Mouse (Mus musculus) forebrain, embryonic 12.5 days (tissue): ENCODE measurements around the gene Mnat1. TPM values are rescaled to one million over a fixed set of nuclear protein-coding genes. Genes with fewer than 3 reads are reported as not detected.

Experiments
- ATAC-seq: fragments of 200-750 bp; cut with Nextera tagmentation; 2 replicates; pipeline ENCODE4 v1.8.0; 2017; ENCODE audit warnings: moderate TSS enrichment; ENCODE audit not compliant: low FRiP score
- H3K27ac ChIP-seq: fragments of 300-500 bp; sonication (generic); 2 replicates; pipeline ENCODE4 v1.5.1; 2016; ENCODE audit warnings: mild to moderate bottlenecking
- H3K27me3 ChIP-seq: fragments of 300-500 bp; sonication (generic); 2 replicates; pipeline ENCODE4 v1.6.1; 2016; ENCODE audit warnings: mild to moderate bottlenecking
- H3K36me3 ChIP-seq: fragments of 300-500 bp; sonication (generic); replicated peaks from 2 replicates; pipeline ENCODE4 v1.6.1; 2016; ENCODE audit warnings: mild to moderate bottlenecking
- H3K4me1 ChIP-seq: fragments of 300-500 bp; sonication (generic); 2 replicates; pipeline ENCODE4 v1.6.1; 2016
- H3K4me2 ChIP-seq: fragments of 300-500 bp; sonication (generic); 2 replicates; pipeline ENCODE4 v1.6.1; 2016; ENCODE audit warnings: mild to moderate bottlenecking, moderate library complexity
- H3K4me3 ChIP-seq: fragments of 300-500 bp; sonication (generic); replicated peaks from 2 replicates; pipeline ENCODE4 v1.5.1; 2016; ENCODE audit warnings: mild to moderate bottlenecking
- H3K9ac ChIP-seq: fragments of 300-500 bp; sonication (generic); 2 replicates; pipeline ENCODE4 v1.6.1; 2016; ENCODE audit warnings: mild to moderate bottlenecking
- H3K9me3 ChIP-seq: fragments of 300-500 bp; sonication (generic); 2 replicates; pipeline ENCODE4 v1.6.1; 2016
- WGBS: fragments of 180-500 bp; shearing (Covaris S2); methylation state at CpG from one replicate; pipeline ENCODE4 v1.1.7; 2016; 5-methylcytosine and 5-hydroxymethylcytosine counted together
- polyA plus RNA-seq: library from polyadenylated mRNA; unstranded; fragments of >200 nt; fragmentation: Nextera tagmentation; extraction: Ambion mirVana; gene quantifications from 2 replicates; pipeline ENCODE4 v1.2.1, GENCODE M21; 2016

Gene Mnat1
- polyA plus RNA-seq, 1 experiment from 2014 or later = 26.7 TPM

DNA sequence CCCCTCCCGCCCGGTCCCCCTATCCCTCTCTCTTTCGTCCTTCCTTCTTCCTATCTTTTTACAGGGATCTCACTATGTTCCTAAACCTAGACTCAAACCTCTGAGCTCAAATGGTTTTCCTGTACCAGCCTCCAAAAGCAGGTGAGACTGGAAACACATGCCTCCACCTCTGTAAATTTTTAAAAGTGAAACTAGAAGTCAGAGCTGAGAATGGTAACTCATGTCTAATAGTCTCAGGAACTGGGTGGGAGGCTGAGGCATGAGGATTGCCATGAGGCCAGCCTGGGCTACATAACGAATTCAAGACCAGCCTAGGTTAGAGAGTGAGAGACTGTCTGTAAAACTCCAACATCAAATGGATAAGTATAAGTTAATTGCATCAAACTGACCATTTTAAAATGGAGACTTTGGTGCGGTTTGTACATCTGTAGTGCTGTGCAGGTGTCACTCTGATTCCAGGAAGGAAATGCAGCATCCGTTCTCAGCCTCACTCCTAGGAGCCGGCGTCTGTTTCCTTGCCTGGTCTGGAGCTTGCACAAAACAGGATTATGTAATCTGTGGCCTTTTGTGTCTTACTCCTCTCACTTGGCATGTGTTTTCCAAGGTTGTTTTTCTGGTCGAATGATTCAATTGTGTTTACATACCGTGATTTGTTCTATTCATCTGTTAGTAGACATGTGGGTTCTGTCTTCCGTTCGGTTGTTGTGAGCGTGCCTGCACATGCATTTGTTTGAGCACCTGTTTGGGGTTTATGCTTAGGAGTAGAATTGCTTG, 39.1 kb downstream of the Mnat1 start:
- no peaks in the 10 kb centered on the region for H3K36me3 ChIP-seq
- H3K4me2 ChIP-seq = no peak overlapping the region
- peaks cover 8% of the 10 kb centered on the region; the same call in 1 of the 2 replicates for H3K9me3 ChIP-seq
- no peaks in the 10 kb centered on the region for H3K27me3 ChIP-seq
- H3K4me1 ChIP-seq = no peaks in the 10 kb centered on the region; the same call in 1 of the 2 replicates
- no peak overlapping the region for H3K4me3 ChIP-seq
- ATAC-seq = no peak
- H3K27ac ChIP-seq = no peak overlapping the region
- 57% methylated on average over 13 of the region's 13 CpGs for WGBS
- H3K9ac ChIP-seq = no peak overlapping the region

DNA sequence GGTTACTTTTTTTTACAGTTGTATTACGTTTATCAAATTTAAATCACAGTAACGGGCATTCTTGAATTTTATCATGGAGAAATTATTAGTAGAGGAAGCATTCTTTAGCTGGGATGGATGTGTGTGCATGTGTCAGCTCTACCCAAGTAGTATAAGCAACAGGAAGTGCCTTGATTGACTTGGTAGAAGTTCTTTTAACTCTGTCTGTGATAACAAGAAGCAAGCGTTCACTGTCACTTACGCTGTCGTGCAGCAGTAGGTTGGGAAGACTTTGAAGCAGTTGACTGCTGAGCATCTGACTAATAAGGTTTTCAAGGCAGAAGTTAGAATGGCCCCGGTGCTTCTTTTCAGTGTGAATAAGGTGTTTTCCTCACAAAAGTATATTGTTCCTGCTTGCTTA, 47.3 kb downstream of the Mnat1 start:
- Histone ChIP-seq H3K27me3 (no peaks in the 10 kb centered on the region), H3K36me3 (peaks cover 11% of the 10 kb centered on the region; the same call in 1 of the 2 replicates), H3K27ac (no peak overlapping the region), H3K4me1 (no peaks in the 10 kb centered on the region), H3K9me3 (peaks cover 3% of the 10 kb centered on the region; the same call in 1 of the 2 replicates), H3K4me2 (no peak overlapping the region), H3K9ac (no peak overlapping the region), H3K4me3 (no peak overlapping the region)
- 91% methylated on average over 6 of the region's 6 CpGs for WGBS
- ATAC-seq = no peak

DNA sequence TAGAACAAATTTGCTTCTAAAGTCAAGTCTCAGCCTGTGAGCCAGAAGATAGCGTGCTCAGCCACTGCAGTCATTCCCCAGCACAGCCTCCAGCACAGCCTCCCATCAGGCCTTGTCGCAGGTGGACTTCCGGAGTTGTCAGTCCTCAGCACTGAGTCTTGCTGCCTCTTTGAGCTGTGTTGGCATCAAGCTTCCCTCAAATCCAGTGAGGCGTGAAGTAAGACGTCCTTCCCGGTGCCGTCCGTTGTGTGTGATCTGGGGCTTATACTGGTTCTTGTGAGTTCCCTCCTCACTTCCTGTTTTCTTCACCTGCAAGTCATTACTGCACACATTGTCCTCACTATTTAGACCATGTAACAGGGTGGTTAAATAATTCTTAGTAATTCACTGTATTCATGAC, 60.4 kb downstream of the Mnat1 start:
- Histone ChIP-seq H3K27me3 (no peaks in the 10 kb centered on the region), H3K9me3 (no peaks in the 10 kb centered on the region), H3K9ac (no peak overlapping the region), H3K4me2 (no peak overlapping the region), H3K4me1 (no peaks in the 10 kb centered on the region), H3K36me3 (peaks cover 4% of the 10 kb centered on the region; the same call in 1 of the 2 replicates), H3K27ac (no peak overlapping the region), H3K4me3 (no peak overlapping the region)
- no peak for ATAC-seq
- WGBS = 69% methylated on average over 8 of the region's 8 CpGs

DNA sequence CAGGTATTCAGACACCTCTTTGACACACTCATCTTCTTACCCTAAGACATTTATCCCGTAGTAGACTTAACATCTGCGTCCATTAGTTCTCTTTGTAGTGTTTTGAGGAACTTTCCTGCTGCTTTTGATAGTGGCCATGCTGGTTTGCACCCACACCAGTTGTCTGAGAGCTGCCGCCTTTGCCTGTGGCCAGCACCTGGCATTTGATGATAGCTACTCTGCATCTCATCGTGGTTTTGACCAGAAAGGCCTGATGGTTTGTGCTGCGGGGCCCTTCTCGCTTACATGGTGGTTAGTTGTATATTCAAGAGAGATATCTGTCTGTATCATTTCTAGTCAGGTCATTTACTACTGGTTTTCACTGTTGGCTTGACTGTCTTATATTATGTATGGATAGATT, 73.8 kb downstream of the Mnat1 start:
- no peaks in the 10 kb centered on the region for H3K36me3 ChIP-seq
- H3K9ac ChIP-seq = no peak overlapping the region
- H3K4me3 ChIP-seq = no peak overlapping the region
- no peak for ATAC-seq
- no peak overlapping the region for H3K4me2 ChIP-seq
- H3K4me1 ChIP-seq = no peaks in the 10 kb centered on the region
- WGBS = 91% methylated on average over 6 of the region's 6 CpGs
- no peaks in the 10 kb centered on the region for H3K9me3 ChIP-seq
- no peak overlapping the region for H3K27ac ChIP-seq
- no peaks in the 10 kb centered on the region for H3K27me3 ChIP-seq

- Histone ChIP-seq H3K9me3 (no peaks in the 10 kb centered on the region), H3K9ac (no peak overlapping the region), H3K27ac (no peak overlapping the region), H3K4me3 (no peak overlapping the region), H3K36me3 (no peaks in the 10 kb centered on the region), H3K27me3 (no peaks in the 10 kb centered on the region), H3K4me2 (no peak overlapping the region), H3K4me1 (no peaks in the 10 kb centered on the region)
- WGBS = 86% methylated on average over 1 of the region's 1 CpGs
- no peak for ATAC-seq
Observed at GRCm38 (mm10) chr12:73198451-73198850, 74.9 kb downstream of the Mnat1 start.

- 66% methylated on average over 7 of the region's 7 CpGs for WGBS
- no peak overlapping the region for H3K27ac ChIP-seq
- ATAC-seq = no peak
- no peaks in the 10 kb centered on the region for H3K9me3 ChIP-seq
- no peak overlapping the region for H3K4me2 ChIP-seq
- no peak overlapping the region for H3K4me3 ChIP-seq
- no peak overlapping the region for H3K9ac ChIP-seq
- no peaks in the 10 kb centered on the region for H3K4me1 ChIP-seq
- no peaks in the 10 kb centered on the region for H3K36me3 ChIP-seq
- no peaks in the 10 kb centered on the region for H3K27me3 ChIP-seq
Observed at GRCm38 (mm10) chr12:73199375-73199774, 75.9 kb downstream of the Mnat1 start.

DNA sequence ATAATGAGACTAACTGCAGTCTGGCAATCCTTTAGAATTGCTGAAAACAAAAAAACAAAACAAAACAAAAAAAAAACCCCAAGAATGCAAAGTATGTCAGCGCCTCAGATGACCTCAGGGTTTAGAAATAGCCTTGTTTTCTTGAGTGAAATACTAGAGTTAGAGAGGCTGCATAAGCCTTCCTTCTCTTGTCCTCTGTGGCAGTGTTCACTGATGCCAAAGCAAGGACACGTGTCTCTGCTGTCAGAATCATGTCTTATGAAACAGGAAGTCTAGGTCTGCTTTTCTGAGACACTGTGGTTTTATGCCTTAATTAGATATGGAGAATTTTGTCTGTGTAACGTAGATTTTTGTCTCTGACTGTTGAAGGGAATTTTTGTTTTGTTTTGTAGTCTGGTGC, 78.1 kb downstream of the Mnat1 start:
- Histone ChIP-seq H3K4me2 (no peak overlapping the region), H3K4me3 (no peak overlapping the region), H3K9me3 (no peaks in the 10 kb centered on the region), H3K36me3 (no peaks in the 10 kb centered on the region), H3K4me1 (no peaks in the 10 kb centered on the region; the same call in 1 of the 2 replicates), H3K27me3 (no peaks in the 10 kb centered on the region), H3K27ac (no peak overlapping the region), H3K9ac (no peak overlapping the region)
- 29% methylated on average over 3 of the region's 3 CpGs for WGBS
- no peak for ATAC-seq

DNA sequence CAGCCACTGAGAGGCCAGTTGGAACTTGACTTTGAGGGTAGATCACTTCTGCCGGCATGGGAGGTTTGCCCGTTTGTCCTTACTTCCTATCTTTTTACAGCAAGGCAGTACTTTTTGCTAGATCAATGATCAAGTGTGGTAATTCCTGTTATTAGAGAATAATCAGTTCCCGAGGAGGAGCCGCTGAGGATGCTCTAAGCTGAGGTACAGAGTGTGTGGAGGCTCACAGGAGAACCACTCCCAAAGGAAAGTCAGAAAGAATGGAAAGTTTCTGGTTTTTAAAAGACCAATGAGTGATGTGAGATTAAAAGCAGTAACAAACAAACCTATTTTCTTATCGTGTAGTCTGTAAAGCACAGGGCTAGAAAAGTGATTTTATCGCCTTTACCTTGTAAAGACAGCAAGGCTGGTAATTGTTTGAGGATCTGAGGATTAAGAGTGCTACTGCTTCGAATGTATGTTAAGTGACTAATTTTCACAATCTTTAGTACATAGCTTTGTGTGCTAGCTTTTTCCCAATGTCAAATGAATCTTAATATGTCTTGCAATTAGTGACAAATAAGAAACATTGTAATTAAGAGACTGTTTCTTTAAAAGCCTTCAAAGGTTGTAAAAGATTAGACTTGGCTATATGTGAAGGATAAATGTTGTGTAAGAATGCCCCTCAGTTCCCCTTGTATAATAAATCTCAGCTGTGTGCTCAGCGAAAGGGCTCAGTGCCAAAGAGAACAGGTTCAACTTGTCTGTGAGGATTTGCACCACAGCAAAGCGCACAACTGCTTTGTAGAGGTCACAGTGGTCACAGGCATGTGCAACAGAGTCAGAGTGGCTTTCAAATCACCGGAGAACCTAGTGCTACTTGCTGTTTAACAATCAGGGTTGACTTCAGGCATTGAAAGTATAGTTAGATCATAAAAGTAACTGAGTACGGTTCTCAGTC, 82.5 kb downstream of the Mnat1 start:
- Histone ChIP-seq H3K27ac (no peak overlapping the region), H3K4me3 (no peak overlapping the region), H3K36me3 (no peaks in the 10 kb centered on the region), H3K9me3 (no peaks in the 10 kb centered on the region), H3K4me2 (no peak overlapping the region), H3K27me3 (no peaks in the 10 kb centered on the region), H3K4me1 (no peaks in the 10 kb centered on the region; the same call in 1 of the 2 replicates), H3K9ac (no peak overlapping the region)
- no peak for ATAC-seq
- WGBS = 78% methylated on average over 11 of the region's 11 CpGs

DNA sequence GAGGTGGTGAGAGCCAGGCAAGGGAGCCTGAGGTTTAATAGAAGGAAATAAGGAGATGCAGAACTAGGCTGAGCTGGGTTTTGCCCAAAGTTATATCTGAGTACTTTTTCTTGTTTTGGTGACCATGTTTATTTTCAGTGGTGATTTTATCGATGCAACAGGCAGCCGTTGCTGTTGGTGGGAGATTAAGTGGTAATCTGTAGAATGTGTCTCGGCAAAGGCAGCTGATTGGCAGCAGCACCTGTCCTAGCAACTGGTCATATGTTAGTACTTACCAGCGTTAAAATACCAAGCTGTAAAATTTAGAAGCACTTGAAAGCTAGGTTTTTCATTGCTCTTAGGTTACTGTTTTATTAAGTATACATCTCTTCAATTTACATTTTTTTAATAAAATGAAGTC, 83.5 kb downstream of the Mnat1 start:
- Histone ChIP-seq H3K9ac (no peak overlapping the region), H3K4me2 (no peak overlapping the region), H3K4me3 (no peak overlapping the region), H3K27ac (no peak overlapping the region), H3K36me3 (no peaks in the 10 kb centered on the region), H3K4me1 (no peaks in the 10 kb centered on the region; the same call in 1 of the 2 replicates), H3K9me3 (no peaks in the 10 kb centered on the region), H3K27me3 (no peaks in the 10 kb centered on the region)
- WGBS = 72% methylated on average over 4 of the region's 4 CpGs
- ATAC-seq = no peak

DNA sequence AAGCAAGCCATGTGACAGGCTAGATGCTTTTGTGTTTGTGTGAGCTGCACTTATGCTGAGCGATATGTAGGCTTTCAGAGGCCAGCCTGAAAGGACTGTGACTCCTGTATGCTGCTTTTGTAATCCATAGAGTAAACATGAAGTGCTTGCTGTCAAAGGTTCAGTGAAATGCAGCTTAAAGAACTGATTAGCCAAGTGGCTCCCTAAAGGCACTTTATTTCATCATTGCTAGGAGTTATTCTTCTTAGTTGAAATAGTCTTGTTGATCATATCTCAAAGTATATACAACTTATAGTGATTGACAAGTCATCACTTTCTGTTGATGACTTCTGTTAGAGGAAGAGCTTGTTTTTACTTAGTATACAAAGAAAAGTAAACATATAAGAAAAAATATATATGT, 83.9 kb downstream of the Mnat1 start:
- Histone ChIP-seq H3K4me3 (no peak overlapping the region), H3K4me2 (no peak overlapping the region), H3K27me3 (no peaks in the 10 kb centered on the region), H3K9ac (no peak overlapping the region), H3K4me1 (no peaks in the 10 kb centered on the region; the same call in 1 of the 2 replicates), H3K36me3 (no peaks in the 10 kb centered on the region), H3K9me3 (no peaks in the 10 kb centered on the region), H3K27ac (no peak overlapping the region)
- 56% methylated on average over 1 of the region's 1 CpGs for WGBS
- ATAC-seq = no peak

DNA sequence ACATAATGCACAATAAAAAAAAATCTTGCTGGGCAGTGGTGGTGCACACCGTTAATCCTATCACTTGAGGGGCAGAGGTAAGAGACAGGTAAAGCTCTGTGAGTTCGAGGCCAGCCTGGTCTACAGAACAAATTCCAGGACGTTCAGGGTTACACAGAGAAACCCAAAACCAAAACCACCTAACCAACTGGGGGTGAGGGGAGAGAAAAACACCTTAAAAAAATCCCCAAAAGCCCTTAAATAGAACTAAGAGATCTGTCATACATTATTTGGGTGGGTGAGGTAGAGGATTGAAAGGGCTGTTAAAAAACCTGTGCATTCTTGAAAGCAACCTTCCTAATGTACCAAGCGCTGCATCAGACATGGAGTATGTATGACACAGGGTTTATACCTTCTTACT, 85.0 kb downstream of the Mnat1 start:
- H3K27me3 ChIP-seq = no peaks in the 10 kb centered on the region
- H3K9ac ChIP-seq = no peak overlapping the region
- H3K36me3 ChIP-seq = no peaks in the 10 kb centered on the region
- no peak overlapping the region for H3K27ac ChIP-seq
- WGBS = 96% methylated on average over 4 of the region's 4 CpGs
- no peak overlapping the region for H3K4me3 ChIP-seq
- H3K4me2 ChIP-seq = no peak overlapping the region
- ATAC-seq = no peak
- no peaks in the 10 kb centered on the region; the same call in 1 of the 2 replicates for H3K4me1 ChIP-seq
- no peaks in the 10 kb centered on the region for H3K9me3 ChIP-seq

DNA sequence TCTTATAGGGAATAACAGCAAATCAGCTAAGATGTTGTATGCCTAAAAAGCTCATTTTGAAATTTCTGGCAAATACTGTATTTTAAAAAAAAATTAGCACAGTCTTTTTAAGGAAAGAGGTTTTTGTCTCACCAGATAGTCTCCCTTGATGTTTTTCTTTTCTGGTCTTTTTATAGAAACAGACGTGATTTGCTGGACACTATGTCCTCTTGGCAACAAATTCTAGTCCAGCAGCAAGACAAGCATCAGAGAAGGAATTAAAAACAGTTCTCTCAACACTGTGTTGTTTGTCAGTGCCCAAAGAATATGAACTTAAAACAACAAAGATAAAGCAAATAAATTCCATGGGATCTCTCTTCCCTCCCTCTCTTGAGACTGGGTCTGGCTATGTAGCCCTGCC, 85.6 kb downstream of the Mnat1 start:
- no peaks in the 10 kb centered on the region for H3K36me3 ChIP-seq
- H3K27ac ChIP-seq = no peak overlapping the region
- H3K4me2 ChIP-seq = no peak overlapping the region
- H3K27me3 ChIP-seq = no peaks in the 10 kb centered on the region
- 86% methylated on average over 1 of the region's 1 CpGs for WGBS
- H3K9me3 ChIP-seq = no peaks in the 10 kb centered on the region
- no peak for ATAC-seq
- no peak overlapping the region for H3K4me3 ChIP-seq
- H3K4me1 ChIP-seq = no peaks in the 10 kb centered on the region; the same call in 1 of the 2 replicates
- H3K9ac ChIP-seq = no peak overlapping the region
